Mouse (Mus musculus) G1E (cell line): ENCODE results near the gene Insc. TPM values are rescaled to one million over a fixed set of nuclear protein-coding genes. Genes with fewer than 3 reads are reported as not detected.

ENCODE experiments used
- ATAC-seq: 2 replicates; pipeline ENCODE4 v1.8.0; 2016; ENCODE audit warnings: mild to moderate bottlenecking; ENCODE audit not compliant: insufficient number of reproducible peaks, poor library complexity, low FRiP score, severe bottlenecking; ENCODE audit errors: extremely low read depth
- DNase-seq: peaks from one replicate; pipeline ENCODE4 v3.0.0; 2012; ENCODE audit warnings: low spot score
- H3K27me3 ChIP-seq: 2 replicates; pipeline ENCODE4 v1.6.1; 2012; ENCODE audit warnings: mild to moderate bottlenecking, low read length, inconsistent platforms; ENCODE audit not compliant: insufficient read depth
- H3K36me3 ChIP-seq: replicated peaks from 2 replicates; pipeline ENCODE3; 2012; ENCODE audit warnings: mild to moderate bottlenecking, inconsistent platforms
- H3K4me1 ChIP-seq: 2 replicates; pipeline ENCODE4 v1.6.1; 2012; ENCODE audit warnings: low read depth, low read length, inconsistent platforms, mixed read lengths; ENCODE audit not compliant: insufficient read depth
- H3K4me3 ChIP-seq: 2 replicates; pipeline ENCODE4 v1.5.1; 2012; ENCODE audit warnings: low read depth, mild to moderate bottlenecking, inconsistent platforms, low read length, moderate library complexity, mixed read lengths
- H3K9me3 ChIP-seq: replicated peaks from 2 replicates; pipeline ENCODE4 v1.6.1; 2012; ENCODE audit warnings: inconsistent platforms
- CTCF ChIP-seq: IDR thresholded peaks from 2 replicates; pipeline ENCODE4 v1.5.1; 2012; ENCODE audit warnings: low read depth, low read length, inconsistent platforms, mixed read lengths
- GATA1 ChIP-seq: IDR thresholded peaks from 2 replicates; pipeline ENCODE4 v1.6.1; 2012; ENCODE audit warnings: borderline replicate concordance, low read length, inconsistent platforms, mixed read lengths
- GATA2 ChIP-seq: IDR thresholded peaks from 2 replicates; pipeline ENCODE4 v1.6.1; 2012; ENCODE audit warnings: low read depth, low read length, inconsistent platforms, borderline replicate concordance
- POLR2AphosphoS5 ChIP-seq: IDR thresholded peaks from 2 replicates; pipeline ENCODE4 v1.6.1; 2012; ENCODE audit warnings: low read depth, low read length, inconsistent platforms; ENCODE audit not compliant: insufficient replicate concordance
- TAL1 ChIP-seq: conservative IDR thresholded peaks from 2 replicates; pipeline ENCODE4 v1.6.1; 2012; ENCODE audit warnings: low read depth, low read length, inconsistent platforms, mixed read lengths
- polyA plus RNA-seq: library from polyadenylated mRNA; stranded (reverse); fragments of >175 nt; gene quantifications from 2 replicates; pipeline ENCODE4 v1.2.3, GENCODE M21; 2012
- total RNA-seq, 2 experiments: library from RNA; stranded (forward) in 1 of 2; stranded (reverse) in 1 of 2; fragments of 200-1000 nt in 1 of 2; fragments of >200 nt in 1 of 2; fragmentation: Nextera tagmentation in 1 of 2; gene quantifications; 2 replicates each; pipeline ENCODE4 v1.2.3; 2014 to 2017

Gene Insc
- total RNA-seq (2014; fragmentation: Nextera tagmentation) (not detected in 2 replicates), total RNA-seq (2017) (not detected in 2 replicates), polyA plus RNA-seq (not detected in 2 replicates)

GRCm38 (mm10) chr7:114743022-114743780, at the start of gene Insc:
Insc (plus strand) TSS chr7:114743694.
- ATAC-seq, result no peak
- no peak within 1 kb of the TSS for H3K4me3 ChIP-seq
- no peaks in the 10 kb centered on the region for H3K9me3 ChIP-seq
- TF ChIP-seq POLR2AphosphoS5 (no peak), TAL1 (no peak), GATA2 (no peak), GATA1 (no peak), CTCF (no peak)
- no peaks in the 10 kb centered on the region for H3K4me1 ChIP-seq
- H3K36me3 ChIP-seq, result no peaks in the 10 kb centered on the region
- DNase-seq, result no peak
- H3K27me3 ChIP-seq, result no peaks in the 10 kb centered on the region; the same call in none of the 2 replicates

- Histone ChIP-seq H3K4me3 (no peak overlapping the region), H3K4me1 (no peaks in the 10 kb centered on the region), H3K36me3 (no peaks in the 10 kb centered on the region), H3K27me3 (no peaks in the 10 kb centered on the region), H3K9me3 (no peaks in the 10 kb centered on the region)
- TF ChIP-seq CTCF, result no peak
- TF ChIP-seq POLR2AphosphoS5, result no peak
- TF ChIP-seq TAL1, result no peak
- TF ChIP-seq GATA1, result no peak
- TF ChIP-seq GATA2, result no peak
- ATAC-seq (no peak), DNase-seq (no peak)
Measured at GRCm38 (mm10) chr7:114700871-114701270, 42.6 kb upstream of the Insc start.

- TF ChIP-seq POLR2AphosphoS5, result no peak
- TF ChIP-seq CTCF, result no peak
- TF ChIP-seq GATA2, result no peak
- no peak for TF ChIP-seq TAL1
- no peak for TF ChIP-seq GATA1
- H3K36me3 ChIP-seq, result no peaks in the 10 kb centered on the region
- H3K27me3 ChIP-seq, result no peaks in the 10 kb centered on the region
- ATAC-seq, result no peak
- H3K4me1 ChIP-seq, result no peaks in the 10 kb centered on the region
- H3K9me3 ChIP-seq, result no peaks in the 10 kb centered on the region
- no peak overlapping the region for H3K4me3 ChIP-seq
- no peak for DNase-seq
Measured at GRCm38 (mm10) chr7:114706716-114707115, 36.8 kb upstream of the Insc start.

- ATAC-seq (no peak), DNase-seq (no peak)
- H3K4me3 ChIP-seq, result no peak overlapping the region
- no peaks in the 10 kb centered on the region for H3K4me1 ChIP-seq
- H3K27me3 ChIP-seq, result no peaks in the 10 kb centered on the region
- no peak for TF ChIP-seq GATA2
- TF ChIP-seq GATA1, result no peak
- TF ChIP-seq CTCF, result no peak
- TF ChIP-seq POLR2AphosphoS5, result no peak
- H3K36me3 ChIP-seq, result no peaks in the 10 kb centered on the region
- no peaks in the 10 kb centered on the region for H3K9me3 ChIP-seq
Measured at GRCm38 (mm10) chr7:114707398-114707797, 36.1 kb upstream of the Insc start.

DNA sequence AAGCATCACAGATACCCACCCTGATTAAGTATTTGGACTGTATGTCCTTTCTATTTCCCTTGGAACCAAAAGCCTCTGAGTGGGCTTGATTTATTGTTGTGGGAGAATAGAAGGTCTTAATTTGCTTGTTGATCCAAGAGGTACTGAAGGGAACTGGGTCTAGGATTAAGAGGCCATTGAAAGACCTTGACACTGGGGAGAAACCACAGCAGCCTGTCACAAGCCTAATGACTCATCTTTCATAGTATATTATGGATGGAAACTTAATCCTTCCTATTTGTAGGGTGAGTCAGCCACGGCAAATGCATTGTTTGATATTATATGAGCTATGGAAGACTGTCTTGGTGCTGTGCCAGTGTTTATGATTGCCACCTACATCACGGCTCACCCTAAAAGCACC, 33.1 kb upstream of the Insc start:
- Histone ChIP-seq H3K9me3 (no peaks in the 10 kb centered on the region), H3K27me3 (0 out of 2 replicates have a peak, but pooled peaks cover 3% of the 10 kb centered on the region), H3K4me1 (no peaks in the 10 kb centered on the region), H3K36me3 (no peaks in the 10 kb centered on the region), H3K4me3 (no peak overlapping the region)
- TF ChIP-seq GATA2 (no peak), POLR2AphosphoS5 (no peak), CTCF (no peak), GATA1 (no peak), TAL1 (no peak)
- DNase-seq (no peak), ATAC-seq (no peak)

- ATAC-seq, result no peak
- TF ChIP-seq GATA1, result no peak
- no peak for TF ChIP-seq CTCF
- no peak for TF ChIP-seq POLR2AphosphoS5
- no peak for TF ChIP-seq TAL1
- TF ChIP-seq GATA2, result no peak
- DNase-seq, result no peak
- H3K9me3 ChIP-seq, result no peaks in the 10 kb centered on the region
- H3K36me3 ChIP-seq, result no peaks in the 10 kb centered on the region
- no peak overlapping the region for H3K4me3 ChIP-seq
- no peaks in the 10 kb centered on the region for H3K4me1 ChIP-seq
- 0 out of 2 replicates have a peak, but pooled peaks cover 3% of the 10 kb centered on the region for H3K27me3 ChIP-seq
Measured at GRCm38 (mm10) chr7:114712523-114712922, 31.0 kb upstream of the Insc start.
